Mouse (Mus musculus) E14TG2a.4 (cell line): ENCODE measurements around the gene Usp48.

Experiments
- CTCF ChIP-seq: conservative IDR thresholded peaks from 2 replicates; pipeline ENCODE4 v1.5.1; 2014; ENCODE audit warnings: low read length
- POU5F1 ChIP-seq: IDR thresholded peaks from 2 replicates; pipeline ENCODE4 v1.6.1; 2014; ENCODE audit warnings: low read length, borderline replicate concordance

GRCm38 (mm10) chr4:137641556-137641955 is 48.0 kb downstream of the Usp48 start:
- TF ChIP-seq CTCF (no peak), POU5F1 (no peak)
